Mouse (Mus musculus) bone marrow macrophage, adult 2 months (primary cell): ENCODE results near the gene Ddah2. TPM values are rescaled to one million over a fixed set of nuclear protein-coding genes. Genes with fewer than 3 reads are reported as not detected.

Experiments
- H3K27ac ChIP-seq: 2 replicates; pipeline ENCODE4 v1.5.1; 2012; ENCODE audit warnings: low read depth, low read length; ENCODE audit not compliant: insufficient read depth
- H3K4me1 ChIP-seq: 2 replicates; pipeline ENCODE4 v1.6.1; 2012; ENCODE audit warnings: low read length; ENCODE audit not compliant: control insufficient read depth, insufficient read depth
- H3K4me3 ChIP-seq: 2 replicates; pipeline ENCODE4 v1.5.1; 2012; ENCODE audit warnings: mild to moderate bottlenecking, low read length, moderate library complexity; ENCODE audit not compliant: insufficient read depth
- CTCF ChIP-seq: IDR thresholded peaks from 2 replicates; pipeline ENCODE4 v1.5.1; 2012; ENCODE audit warnings: low read depth, mild to moderate bottlenecking, low read length, moderate library complexity
- POLR2A ChIP-seq: IDR thresholded peaks from 2 replicates; pipeline ENCODE4 v1.6.1; 2012; ENCODE audit warnings: mild to moderate bottlenecking, low read depth, low read length, borderline replicate concordance
- polyA plus RNA-seq: library from polyadenylated mRNA; stranded (reverse); fragments of >200 nt; gene quantifications from 2 replicates; pipeline ENCODE4 v1.2.4, GENCODE M21; 2012; ENCODE audit not compliant: missing spikeins, insufficient read depth, insufficient read length

Gene Ddah2
- polyA plus RNA-seq, 1 experiment, result 10.9 TPM

DNA sequence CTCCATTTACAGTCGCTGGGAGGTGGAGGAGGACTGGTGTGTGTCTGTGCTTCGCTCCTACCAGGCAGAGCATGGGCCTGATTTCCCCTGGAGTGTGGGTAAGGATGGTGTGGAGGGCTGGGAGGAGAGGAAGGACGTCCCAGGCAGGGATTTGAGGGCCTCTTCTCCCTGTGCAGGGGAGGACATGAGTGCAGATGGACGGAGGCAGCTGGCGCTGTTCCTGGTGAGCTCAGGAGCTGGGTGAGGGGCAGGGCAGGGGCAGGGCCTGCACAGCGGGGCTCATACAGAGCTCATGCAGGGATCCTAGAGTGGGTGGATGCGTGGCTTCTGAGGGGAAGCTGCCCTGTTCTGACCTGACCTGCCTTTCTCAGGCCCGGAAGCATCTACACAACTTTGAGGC, 43.5 kb downstream of the Ddah2 start:
- H3K4me1 ChIP-seq, result no peaks in the 10 kb centered on the region
- no peak overlapping the region for H3K27ac ChIP-seq
- H3K4me3 ChIP-seq, result no peak overlapping the region
- no peak for TF ChIP-seq POLR2A
- TF ChIP-seq CTCF, result no peak

DNA sequence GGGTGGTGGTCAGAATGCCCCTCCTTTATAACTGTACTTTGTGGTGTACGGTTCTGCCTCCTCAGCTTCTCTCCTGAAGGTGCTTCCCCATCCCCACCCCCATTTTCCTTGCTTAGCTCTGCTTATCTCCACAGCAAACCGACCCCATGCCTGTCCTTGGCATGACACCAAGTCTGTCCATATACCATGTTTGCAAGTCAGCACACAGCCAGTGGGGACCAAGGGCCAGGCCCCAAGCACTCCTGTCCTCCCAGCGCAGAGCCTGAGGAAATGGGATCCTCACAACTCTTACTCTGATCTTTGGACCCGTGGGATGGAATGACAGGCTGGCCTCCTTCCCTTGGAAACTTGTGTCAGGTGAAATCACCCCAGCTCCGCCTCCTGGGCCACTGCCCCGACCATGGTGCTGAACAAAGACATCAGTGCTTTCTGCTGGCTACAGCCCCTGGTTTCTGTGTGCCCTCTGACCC, 44.4 kb downstream of the Ddah2 start:
- Histone ChIP-seq H3K4me1 (no peaks in the 10 kb centered on the region), H3K27ac (no peak overlapping the region), H3K4me3 (no peak overlapping the region)
- TF ChIP-seq CTCF (no peak), POLR2A (no peak)

DNA sequence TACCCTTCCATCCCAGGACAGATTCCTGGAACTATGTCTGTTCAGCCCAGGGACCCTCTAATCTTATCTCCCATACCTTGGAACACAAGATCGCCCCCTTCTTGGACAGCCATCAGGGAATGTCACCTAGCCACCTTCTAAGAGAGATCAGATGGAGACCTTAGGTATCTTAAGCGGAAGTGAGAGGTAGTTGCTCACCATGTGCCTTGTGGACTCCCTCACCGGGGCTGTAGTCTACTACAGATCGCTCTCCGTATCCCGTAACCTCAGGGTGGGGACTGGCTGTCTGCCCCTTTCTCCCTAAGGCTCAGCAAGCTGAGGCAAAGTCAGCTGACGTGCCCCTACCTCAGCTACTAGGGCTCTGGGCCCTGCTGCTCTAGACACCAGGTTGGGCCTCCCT, 45.2 kb downstream of the Ddah2 start:
- Histone ChIP-seq H3K27ac (no peak overlapping the region), H3K4me1 (no peaks in the 10 kb centered on the region), H3K4me3 (no peak overlapping the region)
- TF ChIP-seq POLR2A (no peak), CTCF (no peak)

DNA sequence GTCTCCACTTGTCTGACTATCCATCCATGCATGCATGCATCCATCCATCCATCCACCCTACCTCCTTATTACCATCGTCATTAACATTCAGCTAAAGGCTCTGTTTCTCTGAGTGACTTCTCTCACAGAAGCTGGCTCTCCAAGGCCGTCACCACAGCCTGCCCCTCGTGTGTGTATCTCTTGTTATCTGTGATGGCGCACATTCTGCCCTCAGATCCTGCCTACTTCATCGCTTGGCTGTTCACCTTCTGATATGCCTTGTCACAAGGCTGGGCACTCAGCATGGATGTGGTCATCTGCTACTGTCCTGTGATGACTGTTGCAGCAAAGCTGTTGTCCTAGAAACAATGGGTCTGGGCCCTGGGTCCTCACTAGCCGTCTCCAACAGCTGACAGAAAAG, 45.9 kb downstream of the Ddah2 start:
- no peak overlapping the region for H3K27ac ChIP-seq
- no peaks in the 10 kb centered on the region for H3K4me1 ChIP-seq
- TF ChIP-seq CTCF, result no peak
- no peak for TF ChIP-seq POLR2A
- no peak overlapping the region for H3K4me3 ChIP-seq

DNA sequence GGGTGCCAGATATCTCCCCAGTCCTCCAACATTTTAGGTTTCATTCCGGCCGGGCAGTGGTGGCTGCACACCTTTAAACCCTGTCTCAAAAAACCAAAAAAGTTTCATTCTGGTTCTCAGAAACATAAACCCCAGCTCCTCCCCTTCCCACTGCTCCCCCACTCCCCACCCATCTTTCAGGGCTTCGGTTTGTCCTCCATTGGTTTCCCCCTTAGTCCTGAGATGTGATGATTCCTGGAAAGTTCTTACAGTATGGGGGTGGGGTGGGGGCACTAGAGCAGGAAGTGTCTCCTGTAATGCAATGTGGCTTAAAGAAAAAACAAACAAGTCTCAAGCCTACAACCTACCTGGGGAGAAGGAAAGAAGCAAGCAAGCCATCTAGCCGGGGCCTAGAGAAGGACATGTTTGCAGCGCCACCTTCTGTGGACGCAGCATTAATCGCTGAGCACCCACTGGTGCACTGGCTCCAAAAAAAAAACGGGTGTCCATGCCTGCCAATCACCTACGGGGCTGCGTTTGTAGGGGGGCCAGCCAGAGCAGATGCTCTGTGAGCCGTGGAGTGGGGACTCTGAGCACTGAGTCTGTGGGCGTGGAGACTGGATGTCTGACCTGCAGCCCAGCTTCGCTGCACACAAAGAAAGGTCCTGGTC, 47.0 kb downstream of the Ddah2 start:
- no peak overlapping the region for H3K4me3 ChIP-seq
- H3K4me1 ChIP-seq, result no peaks in the 10 kb centered on the region
- no peak for TF ChIP-seq CTCF
- no peak for TF ChIP-seq POLR2A
- H3K27ac ChIP-seq, result no peak overlapping the region

DNA sequence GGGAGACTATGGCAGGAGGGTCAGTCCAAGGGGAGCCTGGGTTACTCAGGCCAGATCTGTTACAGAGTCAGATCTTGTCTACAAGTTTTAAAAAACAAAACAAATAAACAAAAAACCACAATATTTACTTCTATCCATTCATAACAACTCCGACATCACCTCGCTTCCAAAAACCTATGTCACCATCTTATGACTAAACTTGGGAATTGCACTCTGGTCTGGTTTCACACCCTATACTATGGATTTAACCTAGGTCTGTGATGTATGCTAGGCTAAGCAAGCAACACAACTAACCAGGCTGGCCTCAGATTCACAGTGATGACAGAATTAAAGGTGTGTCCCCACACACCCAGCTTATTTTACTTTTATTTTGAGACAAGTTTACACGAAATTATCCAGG, 47.7 kb downstream of the Ddah2 start:
- Histone ChIP-seq H3K4me1 (no peaks in the 10 kb centered on the region), H3K4me3 (no peak overlapping the region), H3K27ac (no peak overlapping the region)
- TF ChIP-seq POLR2A, result no peak
- TF ChIP-seq CTCF, result no peak

DNA sequence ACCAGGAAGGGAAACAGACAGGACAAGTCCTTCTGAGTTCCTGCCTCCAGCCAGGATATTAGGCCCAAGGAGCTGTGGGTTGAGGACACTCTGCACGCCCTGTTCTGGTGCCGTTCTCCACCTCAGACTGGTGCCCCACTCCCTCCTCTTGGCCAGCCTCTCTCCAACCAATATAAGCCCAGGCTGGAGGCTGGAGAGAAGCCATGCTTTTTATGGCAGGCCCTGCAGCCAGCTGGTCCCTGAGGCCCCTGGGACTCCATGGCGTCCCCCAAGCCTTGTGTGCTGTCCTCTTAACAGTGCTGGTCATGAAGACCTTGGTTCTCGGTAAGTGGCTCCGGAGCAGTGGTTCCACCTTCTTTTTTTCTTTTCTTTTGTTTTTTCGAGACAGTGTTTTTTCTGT, 49.3 kb downstream of the Ddah2 start, which contains the start of gene Ly6g5c:
Ly6g5c (plus strand) TSS at position 183 of the 400 bp plus-strand sequence.
- Histone ChIP-seq H3K4me1 (no peaks in the 10 kb centered on the region), H3K4me3 (no peak within 1 kb of the TSS), H3K27ac (no peak within 1 kb of the TSS)
- TF ChIP-seq CTCF (no peak), POLR2A (no peak)

Other genes with a start within 250 kb of the Ddah2 start
- 33.8 and 44.1 TPM in 2 replicates for gene Stk19, start 222.1 kb upstream of the Ddah2 start, polyA plus RNA-seq
- 30.8 and 38.9 TPM in 2 replicates for gene Dxo, start 222.0 kb upstream of the Ddah2 start, polyA plus RNA-seq
- 37.8 and 40.2 TPM in 2 replicates for gene Skiv2l, start 208.8 kb upstream of the Ddah2 start, polyA plus RNA-seq
- 48.9 and 56.8 TPM in 2 replicates for gene Nelfe, start 208.6 kb upstream of the Ddah2 start, polyA plus RNA-seq
- 12.0 and 13.3 TPM in 2 replicates for gene Cfb, start 196.5 kb upstream of the Ddah2 start, polyA plus RNA-seq
- gene Zbtb12, start 179.6 kb upstream of the Ddah2 start, polyA plus RNA-seq, result 4.0 and 4.6 TPM in 2 replicates
- 0.27 TPM in 1 of 2 replicates, not detected in the other for gene Gm20547, start 177.0 kb upstream of the Ddah2 start, polyA plus RNA-seq
- not detected in 2 replicates for gene C2, start 160.8 kb upstream of the Ddah2 start, polyA plus RNA-seq
- gene Ehmt2, start 160.6 kb upstream of the Ddah2 start, polyA plus RNA-seq, result 145 and 150 TPM in 2 replicates
- gene Slc44a4, start 144.6 kb upstream of the Ddah2 start, polyA plus RNA-seq, result not detected in 2 replicates
- gene Neu1, start 127.8 kb upstream of the Ddah2 start, polyA plus RNA-seq, result 73.6 and 73.9 TPM in 2 replicates
- gene Hspa1b, start 99.8 kb upstream of the Ddah2 start, polyA plus RNA-seq, result 1.2 and 1.5 TPM in 2 replicates
- gene Gm20481, start 89.1 kb upstream of the Ddah2 start, polyA plus RNA-seq, result not detected in 2 replicates
- 1.3 TPM in 2 replicates for gene Hspa1a, start 86.9 kb upstream of the Ddah2 start, polyA plus RNA-seq
- gene Hspa1l, start 86.3 kb upstream of the Ddah2 start, polyA plus RNA-seq, result not detected in 2 replicates
- 37.1 and 44.0 TPM in 2 replicates for gene Lsm2, start 77.2 kb upstream of the Ddah2 start, polyA plus RNA-seq
- gene Vars, start 58.0 kb upstream of the Ddah2 start, polyA plus RNA-seq, result 28.4 and 35.2 TPM in 2 replicates
- gene Vwa7, start 42.5 kb upstream of the Ddah2 start, polyA plus RNA-seq, result 0.31 and 0.34 TPM in 2 replicates
- not detected in 2 replicates for gene Sapcd1, start 31.0 kb upstream of the Ddah2 start, polyA plus RNA-seq
- 2.4 and 3.2 TPM in 2 replicates for gene Msh5, start 12.3 kb upstream of the Ddah2 start, polyA plus RNA-seq
- gene Clic1, start 9.1 kb upstream of the Ddah2 start, polyA plus RNA-seq, result 357 and 381 TPM in 2 replicates
- gene Ly6g6c, start 6.4 kb downstream of the Ddah2 start, polyA plus RNA-seq, result not detected in 2 replicates
- not detected in 2 replicates for gene Mpig6b, start 7.1 kb downstream of the Ddah2 start, polyA plus RNA-seq
- gene Ly6g6e, start 17.9 kb downstream of the Ddah2 start, polyA plus RNA-seq, result not detected in 2 replicates
- gene Ly6g6d, start 19.0 kb downstream of the Ddah2 start, polyA plus RNA-seq, result 1.0 TPM in 1 of 2 replicates, not detected in the other
- not detected in 2 replicates for gene Ly6g6f, start 26.6 kb downstream of the Ddah2 start, polyA plus RNA-seq
- 39.8 and 40.7 TPM in 2 replicates for gene Abhd16a, start 30.2 kb downstream of the Ddah2 start, polyA plus RNA-seq
- gene Ly6g5c, start 49.2 kb downstream of the Ddah2 start, polyA plus RNA-seq, result not detected in 2 replicates
- gene Ly6g5b, start 56.4 kb downstream of the Ddah2 start, polyA plus RNA-seq, result 0.54 and 0.92 TPM in 2 replicates
- 24.6 and 29.1 TPM in 2 replicates for gene Gpank1, start 62.4 kb downstream of the Ddah2 start, polyA plus RNA-seq
- 136 and 143 TPM in 2 replicates for gene Csnk2b, start 63.0 kb downstream of the Ddah2 start, polyA plus RNA-seq
- gene D17H6S53E, start 67.3 kb downstream of the Ddah2 start, polyA plus RNA-seq, result 29.2 and 30.4 TPM in 2 replicates
- gene Apom, start 73.0 kb downstream of the Ddah2 start, polyA plus RNA-seq, result not detected in 2 replicates
- 151 and 166 TPM in 2 replicates for gene Bag6, start 76.1 kb downstream of the Ddah2 start, polyA plus RNA-seq
- 136 and 162 TPM in 2 replicates for gene Prrc2a, start 105.9 kb downstream of the Ddah2 start, polyA plus RNA-seq
- 420 and 469 TPM in 2 replicates for gene Aif1, start 117.0 kb downstream of the Ddah2 start, polyA plus RNA-seq
- gene Lst1, start 129.4 kb downstream of the Ddah2 start, polyA plus RNA-seq, result 811 and 856 TPM in 2 replicates
- gene Ltb, start 135.4 kb downstream of the Ddah2 start, polyA plus RNA-seq, result not detected in 2 replicates
- 11.9 and 12.8 TPM in 2 replicates for gene Tnf, start 143.0 kb downstream of the Ddah2 start, polyA plus RNA-seq
- not detected in 2 replicates for gene Lta, start 146.3 kb downstream of the Ddah2 start, polyA plus RNA-seq
- not detected in 2 replicates for gene Gm16181, start 161.8 kb downstream of the Ddah2 start, polyA plus RNA-seq
- 11.2 and 15.1 TPM in 2 replicates for gene Atp6v1g2, start 174.6 kb downstream of the Ddah2 start, polyA plus RNA-seq
- gene Nfkbil1, start 176.8 kb downstream of the Ddah2 start, polyA plus RNA-seq, result 15.5 and 15.7 TPM in 2 replicates
- gene Ddx39b, start 182.7 kb downstream of the Ddah2 start, polyA plus RNA-seq, result 164 and 169 TPM in 2 replicates
- gene H2-D1, start 203.7 kb downstream of the Ddah2 start, polyA plus RNA-seq, result 2,808 and 2,856 TPM in 2 replicates